Mouse (Mus musculus): ENCODE measurements at regions not wholly inside any gene's neighbourhood (a gene's known extent, or its start where the extent isn't known, plus 50 kb on each side); places are given as distances from the start of the nearest gene placed in this dataset.

- no peaks in the 10 kb centered on the region for H3K36me3 ChIP-seq (ENCODE audit: control insufficient read depth, insufficient read depth, low read length)
- H3K9ac ChIP-seq (ENCODE audit: low read depth, low read length): no peak overlapping the region
- no peak overlapping the region for H3K27ac ChIP-seq (ENCODE audit: low read depth, low read length)
- ATAC-seq (ENCODE audit: low FRiP score, low TSS enrichment): no peak
- H3K4me1 ChIP-seq (ENCODE audit: control insufficient read depth, insufficient read depth, low read length): no peaks in the 10 kb centered on the region
- H3K27me3 ChIP-seq (ENCODE audit: control insufficient read depth, insufficient read depth, low read length): no peaks in the 10 kb centered on the region
- 89% methylated on average over 6 of the region's 6 CpGs for WGBS
- H3K4me3 ChIP-seq (ENCODE audit: low read length): no peak overlapping the region
- no peak overlapping the region for H3K4me2 ChIP-seq (replicated peaks; ENCODE audit: low read depth, low read length)
- H3K9me3 ChIP-seq (ENCODE audit: control insufficient read depth, low read length): no peaks in the 10 kb centered on the region
Measured at GRCm38 (mm10) chr6:81447701-81448100, 475.8 kb upstream of the Gcfc2 start.

DNA sequence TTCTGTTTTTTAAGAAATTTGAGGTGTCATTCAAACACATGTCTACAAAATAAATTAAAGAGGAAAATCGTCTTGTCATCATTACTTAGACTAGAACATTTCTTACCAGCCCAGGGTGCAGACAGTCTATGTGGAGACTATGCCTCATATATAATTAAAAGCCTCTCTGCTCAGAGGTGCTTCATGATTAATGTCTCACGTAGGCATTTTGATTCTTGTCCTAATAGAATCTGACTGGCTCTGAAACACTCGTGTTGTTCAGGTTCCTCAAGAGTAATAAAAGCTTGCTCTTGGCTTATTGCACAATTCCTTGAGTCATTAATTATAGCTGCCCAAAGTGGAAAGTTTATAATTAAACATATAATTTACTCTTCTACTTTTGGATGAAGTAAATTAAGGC is 475.1 kb upstream of the Gcfc2 start:
- no peak overlapping the region for H3K4me3 ChIP-seq (ENCODE audit: low read length)
- WGBS: 57% methylated on average over 3 of the region's 3 CpGs
- no peaks in the 10 kb centered on the region for H3K9me3 ChIP-seq (ENCODE audit: control insufficient read depth, low read length)
- no peaks in the 10 kb centered on the region for H3K4me1 ChIP-seq (ENCODE audit: control insufficient read depth, insufficient read depth, low read length)
- H3K9ac ChIP-seq (ENCODE audit: low read depth, low read length): no peak overlapping the region
- H3K27ac ChIP-seq (ENCODE audit: low read depth, low read length): no peak overlapping the region
- ATAC-seq (ENCODE audit: low FRiP score, low TSS enrichment): no peak
- H3K36me3 ChIP-seq (ENCODE audit: control insufficient read depth, insufficient read depth, low read length): no peaks in the 10 kb centered on the region
- no peak overlapping the region for H3K4me2 ChIP-seq (replicated peaks; ENCODE audit: low read depth, low read length)
- no peaks in the 10 kb centered on the region for H3K27me3 ChIP-seq (ENCODE audit: control insufficient read depth, insufficient read depth, low read length)

DNA sequence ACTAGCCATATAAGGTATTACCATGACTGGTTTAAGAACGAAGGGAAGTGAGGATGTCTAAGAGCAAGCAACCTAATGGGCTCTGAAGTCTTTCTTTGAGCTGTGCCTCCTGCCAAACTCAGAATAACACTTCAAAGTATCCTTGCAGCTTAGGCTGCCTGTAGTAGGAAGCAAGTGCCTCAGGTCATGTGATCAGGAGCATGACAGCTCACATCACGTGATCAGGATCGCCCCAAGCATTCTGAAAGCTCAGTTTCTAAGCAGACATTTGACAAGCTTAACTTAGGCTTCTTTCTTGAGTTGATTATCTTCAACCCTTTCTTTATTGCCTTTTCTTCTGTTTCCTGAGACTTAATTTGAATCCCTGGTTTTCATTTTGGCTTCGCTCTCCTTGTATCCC is 462.4 kb upstream of the Gcfc2 start:
- H3K36me3 ChIP-seq (ENCODE audit: control insufficient read depth, insufficient read depth, low read length): no peaks in the 10 kb centered on the region
- no peak for ATAC-seq (ENCODE audit: low FRiP score, low TSS enrichment)
- H3K27me3 ChIP-seq (ENCODE audit: control insufficient read depth, insufficient read depth, low read length): no peaks in the 10 kb centered on the region
- no peaks in the 10 kb centered on the region for H3K9me3 ChIP-seq (ENCODE audit: control insufficient read depth, low read length)
- 69% methylated on average over 4 of the region's 4 CpGs for WGBS
- H3K4me2 ChIP-seq (replicated peaks; ENCODE audit: low read depth, low read length): no peak overlapping the region
- H3K27ac ChIP-seq (ENCODE audit: low read depth, low read length): no peak overlapping the region
- H3K4me3 ChIP-seq (ENCODE audit: low read length): no peak overlapping the region
- H3K4me1 ChIP-seq (ENCODE audit: control insufficient read depth, insufficient read depth, low read length): no peaks in the 10 kb centered on the region
- H3K9ac ChIP-seq (ENCODE audit: low read depth, low read length): no peak overlapping the region

DNA sequence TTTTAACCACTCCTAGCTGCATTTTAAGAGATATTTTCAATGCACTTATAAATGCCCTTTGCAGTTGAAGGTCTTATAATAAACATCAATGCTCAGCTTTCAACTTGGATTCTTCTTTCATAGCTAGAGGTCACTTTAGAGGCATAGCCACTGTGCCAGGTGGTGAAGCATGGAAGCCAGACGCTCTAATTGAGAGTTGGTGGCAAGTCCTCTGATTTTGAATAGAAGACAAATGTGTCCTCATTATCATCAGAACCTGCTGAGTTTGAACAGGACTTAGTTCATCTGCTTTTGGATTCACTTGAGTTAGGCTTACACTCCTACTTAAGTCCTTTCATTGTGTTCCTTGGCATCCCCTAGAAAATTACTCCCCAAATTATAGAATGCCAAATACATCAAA is 459.0 kb upstream of the Gcfc2 start:
- Histone ChIP-seq H3K4me2 (replicated peaks; ENCODE audit: low read depth, low read length) (no peak overlapping the region), H3K27ac (ENCODE audit: low read depth, low read length) (no peak overlapping the region), H3K36me3 (ENCODE audit: control insufficient read depth, insufficient read depth, low read length) (no peaks in the 10 kb centered on the region), H3K27me3 (ENCODE audit: control insufficient read depth, insufficient read depth, low read length) (no peaks in the 10 kb centered on the region), H3K4me3 (ENCODE audit: low read length) (no peak overlapping the region), H3K4me1 (ENCODE audit: control insufficient read depth, insufficient read depth, low read length) (no peaks in the 10 kb centered on the region), H3K9me3 (ENCODE audit: control insufficient read depth, low read length) (no peaks in the 10 kb centered on the region), H3K9ac (ENCODE audit: low read depth, low read length) (no peak overlapping the region)
- WGBS: 74% methylated on average over 1 of the region's 1 CpGs
- ATAC-seq (ENCODE audit: low FRiP score, low TSS enrichment): no peak

- Histone ChIP-seq H3K9me3 (ENCODE audit: control insufficient read depth, low read length) (no peaks in the 10 kb centered on the region), H3K27ac (ENCODE audit: low read depth, low read length) (no peak overlapping the region), H3K27me3 (ENCODE audit: control insufficient read depth, insufficient read depth, low read length) (no peaks in the 10 kb centered on the region), H3K4me2 (replicated peaks; ENCODE audit: low read depth, low read length) (no peak overlapping the region), H3K4me3 (ENCODE audit: low read length) (no peak overlapping the region), H3K4me1 (ENCODE audit: control insufficient read depth, insufficient read depth, low read length) (no peaks in the 10 kb centered on the region), H3K9ac (ENCODE audit: low read depth, low read length) (no peak overlapping the region), H3K36me3 (ENCODE audit: control insufficient read depth, insufficient read depth, low read length) (no peaks in the 10 kb centered on the region)
- ATAC-seq (ENCODE audit: low FRiP score, low TSS enrichment): no peak
- 55% methylated on average over 4 of the region's 4 CpGs for WGBS
Measured at GRCm38 (mm10) chr6:81466536-81466935, 456.9 kb upstream of the Gcfc2 start.

- no peak overlapping the region for H3K9ac ChIP-seq (ENCODE audit: low read depth, low read length)
- no peaks in the 10 kb centered on the region for H3K4me1 ChIP-seq (ENCODE audit: control insufficient read depth, insufficient read depth, low read length)
- H3K27me3 ChIP-seq (ENCODE audit: control insufficient read depth, insufficient read depth, low read length): no peaks in the 10 kb centered on the region
- 77% methylated on average over 9 of the region's 9 CpGs for WGBS
- H3K36me3 ChIP-seq (ENCODE audit: control insufficient read depth, insufficient read depth, low read length): no peaks in the 10 kb centered on the region
- H3K4me3 ChIP-seq (ENCODE audit: low read length): no peak overlapping the region
- H3K9me3 ChIP-seq (ENCODE audit: control insufficient read depth, low read length): no peaks in the 10 kb centered on the region
- no peak overlapping the region for H3K27ac ChIP-seq (ENCODE audit: low read depth, low read length)
- no peak for ATAC-seq (ENCODE audit: low FRiP score, low TSS enrichment)
- H3K4me2 ChIP-seq (replicated peaks; ENCODE audit: low read depth, low read length): no peak overlapping the region
Measured at GRCm38 (mm10) chr6:81471340-81471955, 452.0 kb upstream of the Gcfc2 start.

DNA sequence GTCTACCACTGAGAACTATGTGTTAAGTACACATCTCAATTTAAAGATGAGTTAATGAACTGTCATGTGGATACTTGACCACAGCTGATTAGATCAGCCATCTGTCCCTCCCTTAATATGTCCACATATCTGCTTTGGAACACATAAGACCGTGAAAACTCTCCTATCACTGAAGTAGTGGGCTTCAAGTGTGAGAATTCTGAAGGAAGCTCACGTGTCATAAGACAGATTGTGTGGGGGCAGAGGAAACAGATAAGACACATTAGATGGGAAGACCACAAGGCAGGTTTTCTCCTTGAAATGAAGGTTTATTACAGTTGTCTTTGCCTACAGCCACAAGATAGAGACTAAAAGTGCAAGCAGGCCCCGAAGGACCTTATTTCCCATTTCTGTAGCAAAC is 451.0 kb upstream of the Gcfc2 start:
- no peaks in the 10 kb centered on the region for H3K27me3 ChIP-seq (ENCODE audit: control insufficient read depth, insufficient read depth, low read length)
- H3K27ac ChIP-seq (ENCODE audit: low read depth, low read length): no peak overlapping the region
- no peak overlapping the region for H3K4me3 ChIP-seq (ENCODE audit: low read length)
- no peaks in the 10 kb centered on the region for H3K9me3 ChIP-seq (ENCODE audit: control insufficient read depth, low read length)
- no peaks in the 10 kb centered on the region for H3K4me1 ChIP-seq (ENCODE audit: control insufficient read depth, insufficient read depth, low read length)
- no peaks in the 10 kb centered on the region for H3K36me3 ChIP-seq (ENCODE audit: control insufficient read depth, insufficient read depth, low read length)
- no peak overlapping the region for H3K9ac ChIP-seq (ENCODE audit: low read depth, low read length)
- no peak overlapping the region for H3K4me2 ChIP-seq (replicated peaks; ENCODE audit: low read depth, low read length)
- 81% methylated on average over 3 of the region's 3 CpGs for WGBS
- ATAC-seq (ENCODE audit: low FRiP score, low TSS enrichment): no peak

DNA sequence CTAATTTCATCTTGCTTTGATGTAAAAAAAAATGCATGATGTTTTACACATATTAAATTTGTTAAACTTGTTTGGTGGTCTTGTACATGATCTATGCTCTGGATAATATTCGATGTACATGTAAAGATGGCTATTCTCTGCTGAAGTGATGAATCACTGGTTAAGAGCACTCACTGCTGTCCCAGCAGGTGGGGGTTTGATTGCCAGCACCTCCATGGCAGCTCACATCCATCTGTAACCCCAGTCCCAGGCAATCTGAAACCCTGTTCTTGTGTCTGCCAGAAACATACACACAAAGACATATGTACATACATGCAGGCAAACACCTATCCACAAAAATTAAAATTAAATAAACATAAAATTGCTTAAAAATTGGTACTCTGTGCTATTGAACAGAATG is 448.7 kb upstream of the Gcfc2 start:
- no peak for ATAC-seq (ENCODE audit: low FRiP score, low TSS enrichment)
- no peaks in the 10 kb centered on the region for H3K9me3 ChIP-seq (ENCODE audit: control insufficient read depth, low read length)
- H3K4me1 ChIP-seq (ENCODE audit: control insufficient read depth, insufficient read depth, low read length): no peaks in the 10 kb centered on the region
- H3K27ac ChIP-seq (ENCODE audit: low read depth, low read length): no peak overlapping the region
- H3K27me3 ChIP-seq (ENCODE audit: control insufficient read depth, insufficient read depth, low read length): no peaks in the 10 kb centered on the region
- H3K36me3 ChIP-seq (ENCODE audit: control insufficient read depth, insufficient read depth, low read length): no peaks in the 10 kb centered on the region
- H3K4me2 ChIP-seq (replicated peaks; ENCODE audit: low read depth, low read length): no peak overlapping the region
- 88% methylated on average over 1 of the region's 1 CpGs for WGBS
- no peak overlapping the region for H3K9ac ChIP-seq (ENCODE audit: low read depth, low read length)
- H3K4me3 ChIP-seq (ENCODE audit: low read length): no peak overlapping the region

- no peaks in the 10 kb centered on the region for H3K36me3 ChIP-seq (ENCODE audit: control insufficient read depth, insufficient read depth, low read length)
- no peak overlapping the region for H3K4me2 ChIP-seq (replicated peaks; ENCODE audit: low read depth, low read length)
- 48% methylated on average over 3 of the region's 3 CpGs for WGBS
- H3K27ac ChIP-seq (ENCODE audit: low read depth, low read length): no peak overlapping the region
- H3K4me1 ChIP-seq (ENCODE audit: control insufficient read depth, insufficient read depth, low read length): no peaks in the 10 kb centered on the region
- H3K9me3 ChIP-seq (ENCODE audit: control insufficient read depth, low read length): no peaks in the 10 kb centered on the region
- H3K4me3 ChIP-seq (ENCODE audit: low read length): no peak overlapping the region
- ATAC-seq (ENCODE audit: low FRiP score, low TSS enrichment): no peak
- no peak overlapping the region for H3K9ac ChIP-seq (ENCODE audit: low read depth, low read length)
- H3K27me3 ChIP-seq (ENCODE audit: control insufficient read depth, insufficient read depth, low read length): no peaks in the 10 kb centered on the region
Measured at GRCm38 (mm10) chr6:81487006-81487405, 436.5 kb upstream of the Gcfc2 start.
